Mouse (Mus musculus) limb, embryonic 11.5 days (tissue): ENCODE results near the gene Ier5l. TPM values are rescaled to one million over a fixed set of nuclear protein-coding genes. Genes with fewer than 3 reads are reported as not detected.

Experiments used
- ATAC-seq: fragments of 200-750 bp; cut with Nextera tagmentation; 2 replicates; pipeline ENCODE4 v1.8.0; 2017; ENCODE audit warnings: low read depth; ENCODE audit not compliant: insufficient number of reproducible peaks, low FRiP score, low TSS enrichment
- DNase-seq: peaks from one replicate; pipeline ENCODE4 v3.0.0-alpha.2; 2015; ENCODE audit warnings: low spot score
- H3K27ac ChIP-seq: fragments of 300-500 bp; sonication (generic); replicated peaks from 2 replicates; pipeline ENCODE4 v1.5.1; 2014; ENCODE audit warnings: low read depth, mild to moderate bottlenecking, low read length
- H3K27me3 ChIP-seq: fragments of 300-500 bp; sonication (generic); 2 replicates; pipeline ENCODE4 v1.6.1; 2014; ENCODE audit warnings: mild to moderate bottlenecking, low read length, mixed read lengths; ENCODE audit not compliant: control insufficient read depth, insufficient read depth
- H3K36me3 ChIP-seq: fragments of 300-500 bp; sonication (generic); 2 replicates; pipeline ENCODE4 v1.6.1; 2014; ENCODE audit warnings: mild to moderate bottlenecking, low read length, moderate library complexity, mixed read lengths; ENCODE audit not compliant: control insufficient read depth, insufficient read depth
- H3K4me1 ChIP-seq: fragments of 300-500 bp; sonication (generic); 2 replicates; pipeline ENCODE4 v1.6.1; 2014; ENCODE audit warnings: low read length, mixed read lengths; ENCODE audit not compliant: control insufficient read depth, insufficient read depth
- H3K4me2 ChIP-seq: fragments of 300-500 bp; sonication (generic); 2 replicates; pipeline ENCODE4 v1.6.1; 2014; ENCODE audit warnings: low read depth, mild to moderate bottlenecking, moderate library complexity; ENCODE audit not compliant: severe bottlenecking
- H3K4me3 ChIP-seq: fragments of 300-500 bp; sonication (generic); 2 replicates; pipeline ENCODE4 v1.5.1; 2014; ENCODE audit warnings: low read depth, low read length
- H3K9ac ChIP-seq: fragments of 300-500 bp; sonication (generic); 2 replicates; pipeline ENCODE4 v1.6.1; 2014; ENCODE audit warnings: mild to moderate bottlenecking, low read length
- H3K9me3 ChIP-seq: fragments of 300-500 bp; sonication (generic); 2 replicates; pipeline ENCODE4 v1.6.1; 2016; ENCODE audit warnings: low read length; ENCODE audit not compliant: control insufficient read depth
- WGBS: fragments of 180-500 bp; shearing (Covaris S2); extraction: QIAGEN DNeasy Blood & Tissue Kit; methylation state at CpG from one replicate; pipeline ENCODE4 v1.1.7; 2014; 5-methylcytosine and 5-hydroxymethylcytosine counted together
- polyA plus RNA-seq: library from polyadenylated mRNA; unstranded; fragments of >200 nt; fragmentation: Nextera tagmentation; extraction: Ambion mirVana; gene quantifications from 2 replicates; pipeline ENCODE4 v1.2.1, GENCODE M21; 2014

The Ier5l gene
- polyA plus RNA-seq, 1 experiment from 2014 or later: 7.1 TPM

GRCm38 (mm10) chr2:30441518-30442497, 32.2 kb downstream of the Ier5l start:
- peak; percentile 91 for DNase-seq
- no peak overlapping the region for H3K4me3 ChIP-seq
- WGBS: 6% methylated on average over 15 of the region's 15 CpGs
- peaks cover 24% of the 10 kb centered on the region for H3K36me3 ChIP-seq
- no peaks in the 10 kb centered on the region for H3K27me3 ChIP-seq
- H3K9ac ChIP-seq: peak overlapping the region; percentile 53
- H3K9me3 ChIP-seq: no peaks in the 10 kb centered on the region
- H3K27ac ChIP-seq: peak overlapping the region; percentile 100
- peak; percentile 55 for ATAC-seq
- H3K4me1 ChIP-seq: peaks cover 54% of the 10 kb centered on the region
- peak overlapping the region; percentile 53 for H3K4me2 ChIP-seq

- no peak overlapping the region for H3K4me3 ChIP-seq
- peak; percentile 80 for DNase-seq
- peak; percentile 28 for ATAC-seq
- peak overlapping the region; percentile 53 for H3K4me2 ChIP-seq
- peaks cover 24% of the 10 kb centered on the region for H3K36me3 ChIP-seq
- peak overlapping the region; percentile 100 for H3K27ac ChIP-seq
- H3K4me1 ChIP-seq: peaks cover 50% of the 10 kb centered on the region
- WGBS: 20% methylated on average over 12 of the region's 12 CpGs
- no peaks in the 10 kb centered on the region for H3K9me3 ChIP-seq
- peak overlapping the region; percentile 49 for H3K9ac ChIP-seq
- no peaks in the 10 kb centered on the region for H3K27me3 ChIP-seq
These were observed 33.1 kb downstream of the Ier5l start for GRCm38 (mm10) chr2:30440701-30441517.

- no peaks in the 10 kb centered on the region for H3K27me3 ChIP-seq
- H3K9me3 ChIP-seq: no peaks in the 10 kb centered on the region
- ATAC-seq: no peak
- peak overlapping the region; percentile 100 for H3K27ac ChIP-seq
- 84% methylated on average over 3 of the region's 3 CpGs for WGBS
- no peak for DNase-seq
- H3K9ac ChIP-seq: no peak overlapping the region
- no peak overlapping the region for H3K4me3 ChIP-seq
- H3K4me1 ChIP-seq: peaks cover 43% of the 10 kb centered on the region
- peaks cover 25% of the 10 kb centered on the region for H3K36me3 ChIP-seq
- H3K4me2 ChIP-seq: no peak overlapping the region
These were observed 33.8 kb downstream of the Ier5l start for GRCm38 (mm10) chr2:30440211-30440700.

GRCm38 (mm10) chr2:30439631-30440030, 34.4 kb downstream of the Ier5l start:
- Histone ChIP-seq H3K9ac (no peak overlapping the region), H3K36me3 (peaks cover 26% of the 10 kb centered on the region), H3K4me1 (peaks cover 37% of the 10 kb centered on the region), H3K4me3 (no peak overlapping the region), H3K4me2 (no peak overlapping the region), H3K9me3 (no peaks in the 10 kb centered on the region), H3K27ac (no peak overlapping the region), H3K27me3 (no peaks in the 10 kb centered on the region)
- WGBS: 96% methylated on average over 6 of the region's 6 CpGs
- DNase-seq (no peak), ATAC-seq (no peak)

- Histone ChIP-seq H3K9me3 (no peaks in the 10 kb centered on the region), H3K9ac (no peak overlapping the region), H3K4me1 (peaks cover 19% of the 10 kb centered on the region), H3K4me3 (no peak overlapping the region), H3K27me3 (no peaks in the 10 kb centered on the region), H3K27ac (no peak overlapping the region), H3K36me3 (peaks cover 29% of the 10 kb centered on the region), H3K4me2 (no peak overlapping the region)
- 94% methylated on average over 4 of the region's 4 CpGs for WGBS
- DNase-seq (no peak), ATAC-seq (no peak)
These were observed 36.2 kb downstream of the Ier5l start for GRCm38 (mm10) chr2:30437791-30438190.

GRCm38 (mm10) chr2:30436809-30437208, 37.2 kb downstream of the Ier5l start:
- Histone ChIP-seq H3K27ac (no peak overlapping the region), H3K4me1 (peaks cover 10% of the 10 kb centered on the region), H3K27me3 (no peaks in the 10 kb centered on the region), H3K4me3 (no peak overlapping the region), H3K9me3 (no peaks in the 10 kb centered on the region), H3K4me2 (no peak overlapping the region), H3K36me3 (peaks cover 29% of the 10 kb centered on the region), H3K9ac (no peak overlapping the region)
- ATAC-seq: no peak
- 85% methylated on average over 4 of the region's 4 CpGs for WGBS
- DNase-seq: no peak

GRCm38 (mm10) chr2:30436156-30436545, 37.9 kb downstream of the Ier5l start:
- peaks cover 31% of the 10 kb centered on the region for H3K36me3 ChIP-seq
- H3K9ac ChIP-seq: no peak overlapping the region
- DNase-seq (no peak), ATAC-seq (no peak)
- peaks cover 6% of the 10 kb centered on the region for H3K4me1 ChIP-seq
- 80% methylated on average over 5 of the region's 5 CpGs for WGBS
- no peak overlapping the region for H3K4me2 ChIP-seq
- H3K27me3 ChIP-seq: no peaks in the 10 kb centered on the region
- H3K4me3 ChIP-seq: no peak overlapping the region
- H3K27ac ChIP-seq: no peak overlapping the region
- H3K9me3 ChIP-seq: no peaks in the 10 kb centered on the region
